Mouse (Mus musculus) heart, adult 11 months (tissue): ENCODE data around the gene Slc24a4.
"Not testable (repeated sequence)": the region's sequence is repeated elsewhere in the genome, so short reads cannot be mapped to it uniquely, and the experiment has no call there.

Source experiments
- DNase-seq: peaks from one replicate; pipeline ENCODE4 v3.0.0; 2022

Gene Slc24a4

DNA sequence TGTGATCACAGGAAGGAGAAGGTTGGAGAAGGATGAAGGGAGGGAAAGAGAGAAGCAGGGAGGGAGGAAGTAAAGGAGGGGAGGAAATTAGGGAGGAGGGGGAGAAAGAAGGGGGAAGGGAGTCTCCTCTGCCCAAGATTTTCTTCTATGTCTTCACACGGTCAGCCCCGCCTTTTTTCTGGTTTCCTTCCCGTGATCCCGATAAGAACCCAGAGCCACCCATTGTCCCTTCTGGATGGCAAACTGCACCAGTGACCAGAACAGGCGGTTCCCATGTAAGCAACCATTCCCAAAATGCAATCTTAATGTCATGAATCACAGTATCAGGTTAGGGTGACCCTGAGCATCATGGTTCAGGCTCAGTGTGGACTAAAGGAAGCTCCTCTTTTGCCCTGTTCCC, 38.8 kb downstream of the Slc24a4 start:
- no peak for DNase-seq

- DNase-seq = no peak
These were observed 44.2 kb downstream of the Slc24a4 start for GRCm38 (mm10) chr12:102172746-102173145.

DNA sequence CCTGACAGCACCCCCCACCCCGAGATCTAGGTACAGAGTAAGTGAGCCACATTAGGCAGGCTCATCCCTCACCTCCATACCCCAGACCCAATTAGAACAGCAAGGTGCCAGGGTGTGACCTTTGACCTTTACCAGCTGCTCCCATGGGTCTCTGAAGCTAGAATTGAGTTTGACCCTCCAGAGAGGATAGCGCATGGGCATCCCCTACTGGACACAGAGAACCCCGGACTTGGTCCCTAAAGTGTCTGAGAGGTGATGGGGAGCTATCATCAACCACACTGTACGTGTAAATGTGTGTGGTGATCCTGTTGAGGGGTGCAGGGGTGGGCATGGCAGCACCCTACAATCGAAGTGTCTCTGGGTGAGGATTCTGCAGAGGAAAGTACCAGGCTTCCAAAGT, 44.8 kb downstream of the Slc24a4 start:
- DNase-seq = no peak

GRCm38 (mm10) chr12:102180371-102181074, 52.0 kb downstream of the Slc24a4 start:
- no peak for DNase-seq

DNA sequence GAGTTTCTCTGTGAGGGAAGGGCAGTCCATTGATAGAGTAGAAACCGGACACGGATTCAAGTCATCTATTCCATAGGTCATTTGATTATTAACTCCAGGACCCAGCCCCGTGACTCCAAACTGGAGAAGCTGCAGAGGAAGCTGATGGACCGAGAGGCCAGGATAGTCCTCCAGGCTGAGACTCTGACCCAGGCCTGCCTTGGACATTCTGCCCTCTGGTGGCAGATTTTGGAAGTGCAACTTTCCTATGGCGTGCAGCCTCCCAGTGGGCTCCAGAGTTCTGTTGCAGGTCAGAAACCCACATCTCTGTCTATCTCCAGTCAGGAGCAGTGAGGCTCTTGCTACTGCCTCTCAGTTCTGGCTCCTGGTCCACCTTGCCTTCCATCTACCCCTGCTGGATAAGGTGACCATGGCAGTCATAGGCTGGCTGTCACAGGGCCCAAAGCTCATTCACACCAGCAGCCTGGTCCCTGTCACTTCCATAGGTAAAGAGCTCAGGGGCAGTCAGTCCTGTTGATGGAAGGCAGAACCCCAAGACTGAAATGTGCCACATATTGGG, 53.3 kb downstream of the Slc24a4 start:
- peak; percentile 90 for DNase-seq

DNA sequence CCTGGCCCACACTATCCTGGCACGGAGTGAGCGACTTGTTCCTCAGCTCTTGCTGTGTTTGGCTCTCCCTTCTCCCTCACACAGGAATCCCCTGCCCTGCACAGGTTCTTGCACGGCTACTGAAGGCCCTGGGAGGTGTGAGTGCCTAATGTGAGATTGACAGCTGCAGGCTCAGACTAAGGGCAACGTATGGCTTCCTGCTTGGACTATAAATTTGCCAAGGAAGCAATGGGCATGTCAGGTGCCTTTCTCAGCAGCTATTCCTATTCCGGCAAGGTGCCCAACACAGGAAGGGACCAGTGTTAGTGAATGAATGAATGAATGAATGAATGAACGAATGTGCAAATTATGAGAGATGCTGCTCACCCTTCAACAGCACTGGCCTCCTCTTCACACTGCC, 54.1 kb downstream of the Slc24a4 start:
- DNase-seq = no peak

GRCm38 (mm10) chr12:102183201-102183600, 54.7 kb downstream of the Slc24a4 start:
- DNase-seq = no peak

GRCm38 (mm10) chr12:102190820-102191219, 62.3 kb downstream of the Slc24a4 start:
- no peak for DNase-seq

- DNase-seq = no peak
These were observed 73.0 kb downstream of the Slc24a4 start for GRCm38 (mm10) chr12:102201516-102201915.

- peak; percentile 98 for DNase-seq
These were observed 74.4 kb downstream of the Slc24a4 start for GRCm38 (mm10) chr12:102202901-102203300.

- no peak for DNase-seq
These were observed 77.9 kb downstream of the Slc24a4 start for GRCm38 (mm10) chr12:102206471-102206870.

DNA sequence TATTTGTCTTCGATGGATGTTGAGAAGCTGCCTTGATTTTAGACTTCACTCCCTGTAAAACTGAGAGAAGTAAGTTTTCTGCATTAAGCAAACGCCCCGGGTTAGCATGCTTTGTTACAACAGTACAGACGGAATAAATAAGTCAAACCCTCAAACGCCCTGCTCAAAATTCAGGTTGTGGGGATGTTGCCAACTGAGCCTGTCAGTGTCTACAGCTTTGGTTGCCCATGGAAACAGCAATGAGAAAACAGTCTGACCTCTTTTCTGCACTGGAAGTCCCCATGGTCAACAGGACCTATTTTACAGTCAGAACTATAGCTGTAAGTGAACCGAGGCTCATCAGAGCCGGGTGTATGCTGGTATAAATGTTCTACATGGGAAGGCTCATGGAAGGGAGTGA, 78.7 kb downstream of the Slc24a4 start:
- no peak for DNase-seq

GRCm38 (mm10) chr12:102210801-102211200, 82.3 kb downstream of the Slc24a4 start:
- DNase-seq = no peak

GRCm38 (mm10) chr12:102223404-102223803, 94.9 kb downstream of the Slc24a4 start:
- peak; percentile 85 for DNase-seq

DNA sequence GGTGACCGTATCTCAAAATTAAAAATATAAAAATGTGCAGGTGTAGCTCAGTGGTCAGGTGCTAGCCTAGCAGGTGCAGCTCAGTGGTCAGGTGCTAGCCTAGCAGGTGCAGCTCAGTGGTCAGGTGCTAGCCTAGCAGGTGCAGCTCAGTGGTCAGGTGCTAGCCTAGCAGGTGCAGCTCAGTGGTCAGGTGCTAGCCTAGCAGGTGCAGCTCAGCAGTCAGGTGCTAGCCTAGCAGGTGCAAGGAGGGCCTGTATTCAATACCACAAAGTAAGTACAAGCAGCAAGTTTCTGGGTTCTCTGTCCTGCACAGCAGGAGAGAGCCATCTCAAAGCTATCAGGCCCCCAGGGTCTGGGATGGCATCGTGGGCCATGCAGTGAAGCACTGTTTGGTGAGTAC, 95.6 kb downstream of the Slc24a4 start:
- DNase-seq = not testable (repeated sequence)

DNA sequence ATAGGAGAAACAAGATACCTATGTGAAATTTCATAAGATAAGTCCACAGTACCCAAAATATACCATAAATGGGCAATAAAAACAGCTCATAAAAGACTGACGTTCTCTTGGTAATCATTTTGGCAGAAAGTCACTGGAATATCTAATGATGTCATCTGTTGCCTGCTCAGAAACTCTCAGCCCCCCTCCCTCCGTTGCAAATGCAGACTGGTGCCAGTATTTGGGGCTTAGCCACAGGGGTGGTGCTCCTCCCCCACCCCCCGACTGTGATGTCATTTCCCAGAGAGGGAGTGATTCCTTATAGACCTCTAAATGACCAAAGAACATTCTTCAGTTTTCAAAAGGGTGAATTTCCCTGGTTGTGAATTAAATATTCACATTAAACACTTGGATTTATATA, 96.6 kb downstream of the Slc24a4 start:
- peak; percentile 74 for DNase-seq

- DNase-seq = no peak
These were observed 107.0 kb downstream of the Slc24a4 start for GRCm38 (mm10) chr12:102235551-102235950.

GRCm38 (mm10) chr12:102236317-102236716, 107.8 kb downstream of the Slc24a4 start:
- peak; percentile 87 for DNase-seq

DNA sequence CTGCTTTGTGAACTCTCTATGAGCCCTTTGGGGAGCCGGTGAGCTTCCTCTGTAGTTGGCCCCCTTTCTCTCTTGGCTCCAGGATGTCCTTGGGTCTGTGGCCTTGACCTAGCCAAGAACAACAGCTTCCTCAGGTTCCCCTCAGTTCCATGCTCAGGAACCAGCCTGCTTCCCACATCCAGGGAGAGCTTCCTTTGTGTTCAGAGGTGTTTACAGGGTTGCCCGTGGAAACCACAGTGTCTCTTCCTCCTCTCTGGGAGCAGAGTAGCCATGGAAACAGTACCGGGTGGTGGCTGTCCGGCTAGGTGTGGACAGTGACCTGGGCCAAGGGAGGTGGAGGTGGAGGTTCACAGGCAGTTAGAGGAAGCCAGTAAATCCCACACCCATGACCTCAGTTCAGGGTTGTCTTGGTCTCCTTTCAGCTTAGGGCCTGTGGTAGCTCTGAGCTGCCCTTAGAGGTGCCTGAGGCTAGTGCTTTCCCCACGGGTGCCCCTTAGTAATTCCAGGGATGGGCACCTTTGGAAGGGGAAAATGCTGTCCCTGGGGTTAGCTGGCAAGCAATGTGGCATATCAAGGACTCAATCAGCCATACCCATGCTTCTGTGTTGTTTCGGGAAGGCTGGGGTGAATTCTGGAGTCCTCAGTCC, 113.7 kb downstream of the Slc24a4 start:
- peak; percentile 99 for DNase-seq

GRCm38 (mm10) chr12:102243915-102244314, 115.4 kb downstream of the Slc24a4 start:
- no peak for DNase-seq

GRCm38 (mm10) chr12:102246226-102246625, 117.7 kb downstream of the Slc24a4 start:
- DNase-seq = no peak

DNA sequence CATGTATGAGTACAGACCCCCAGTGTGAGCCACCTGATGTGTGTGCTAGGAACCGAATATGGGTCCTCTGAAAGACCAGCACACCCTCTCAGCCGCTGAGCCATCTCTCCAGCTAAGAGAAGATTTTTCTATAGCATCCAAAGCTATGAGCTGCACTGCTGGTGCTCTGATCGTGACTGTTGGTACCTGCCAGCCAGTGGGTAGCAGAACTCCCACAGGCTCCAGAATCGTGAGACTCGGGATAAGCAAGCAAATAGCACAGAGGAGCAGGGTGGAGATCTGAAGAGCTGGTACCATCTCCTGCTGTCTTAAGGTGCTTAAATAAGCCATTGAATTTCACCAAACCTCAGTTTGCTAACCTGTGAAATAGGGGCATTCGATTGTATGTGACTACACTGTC, 119.6 kb downstream of the Slc24a4 start:
- no peak for DNase-seq

GRCm38 (mm10) chr12:102250316-102250715, 121.8 kb downstream of the Slc24a4 start:
- no peak for DNase-seq

DNA sequence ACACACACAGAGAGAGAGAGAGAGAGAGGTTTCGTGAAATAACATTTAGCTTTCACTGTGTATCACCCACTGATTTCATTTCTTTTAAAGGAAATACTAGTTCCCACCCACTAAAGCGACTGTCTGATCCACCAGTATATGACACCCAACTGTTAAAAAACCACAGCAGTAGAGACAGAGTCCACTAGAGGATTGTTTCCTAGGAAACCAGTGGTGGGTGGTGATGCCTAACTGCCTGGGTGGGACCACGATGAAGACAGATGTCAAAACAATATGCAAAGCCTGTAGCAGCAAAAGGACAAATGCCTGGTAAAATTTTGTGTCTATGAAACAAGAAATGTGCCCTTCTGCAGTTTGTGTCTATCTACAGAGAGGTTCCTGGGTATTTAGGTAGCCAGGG, 122.5 kb downstream of the Slc24a4 start:
- no peak for DNase-seq
